Mouse (Mus musculus): ENCODE data around the gene Wdr5b. TPM values are rescaled to one million over a fixed set of nuclear protein-coding genes. Genes with fewer than 3 reads are reported as not detected.

Wdr5b gene
- polyA plus RNA-seq, 1 experiment from 2014 or later: 6.5 TPM

- Histone ChIP-seq H3K9ac (ENCODE audit: low read length) (no peak overlapping the region), H3K4me3 (ENCODE audit: low read length) (no peak overlapping the region), H3K36me3 (ENCODE audit: control insufficient read depth, insufficient read depth) (peaks cover 11% of the 10 kb centered on the region), H3K9me3 (replicated peaks; ENCODE audit: control insufficient read depth, low read length) (no peaks in the 10 kb centered on the region), H3K27ac (ENCODE audit: low read length) (no peak overlapping the region), H3K4me2 (ENCODE audit: low read depth, low read length) (no peak overlapping the region), H3K4me1 (ENCODE audit: control insufficient read depth, insufficient read depth, low read length) (no peaks in the 10 kb centered on the region), H3K27me3 (ENCODE audit: control insufficient read depth, insufficient read depth, low read length) (no peaks in the 10 kb centered on the region)
- no peak for ATAC-seq (replicated peaks; ENCODE audit: extremely low read depth, insufficient read depth, low FRiP score)
- 98% methylated on average over 3 of the region's 3 CpGs for WGBS
Measured at GRCm38 (mm10) chr16:36079916-36080315, 38.9 kb downstream of the Wdr5b start.

GRCm38 (mm10) chr16:36087846-36088245 is 46.9 kb downstream of the Wdr5b start:
- Histone ChIP-seq H3K4me1 (ENCODE audit: control insufficient read depth, insufficient read depth, low read length) (no peaks in the 10 kb centered on the region), H3K36me3 (ENCODE audit: control insufficient read depth, insufficient read depth) (peaks cover 44% of the 10 kb centered on the region), H3K9ac (ENCODE audit: low read length) (no peak overlapping the region), H3K4me3 (ENCODE audit: low read length) (no peak overlapping the region), H3K27ac (ENCODE audit: low read length) (peak overlapping the region; percentile 5; the same call in 1 of the 2 replicates), H3K9me3 (replicated peaks; ENCODE audit: control insufficient read depth, low read length) (no peaks in the 10 kb centered on the region), H3K27me3 (ENCODE audit: control insufficient read depth, insufficient read depth, low read length) (no peaks in the 10 kb centered on the region), H3K4me2 (ENCODE audit: low read depth, low read length) (no peak overlapping the region)
- 0 out of 2 replicates have a peak, but pooled peaks have one; percentile 41 for ATAC-seq (replicated peaks; ENCODE audit: extremely low read depth, insufficient read depth, low FRiP score)
- WGBS: 59% methylated on average over 4 of the region's 4 CpGs

- ATAC-seq (replicated peaks; ENCODE audit: extremely low read depth, insufficient read depth, low FRiP score): no peak
- WGBS: 72% methylated on average over 7 of the region's 7 CpGs
- Histone ChIP-seq H3K36me3 (ENCODE audit: control insufficient read depth, insufficient read depth) (peaks cover 35% of the 10 kb centered on the region), H3K4me3 (ENCODE audit: low read length) (no peak overlapping the region), H3K9me3 (replicated peaks; ENCODE audit: control insufficient read depth, low read length) (no peaks in the 10 kb centered on the region), H3K9ac (ENCODE audit: low read length) (no peak overlapping the region), H3K27ac (ENCODE audit: low read length) (no peak overlapping the region), H3K4me2 (ENCODE audit: low read depth, low read length) (no peak overlapping the region), H3K27me3 (ENCODE audit: control insufficient read depth, insufficient read depth, low read length) (no peaks in the 10 kb centered on the region), H3K4me1 (ENCODE audit: control insufficient read depth, insufficient read depth, low read length) (no peaks in the 10 kb centered on the region)
Measured at GRCm38 (mm10) chr16:36089065-36089464, 48.1 kb downstream of the Wdr5b start.

GRCm38 (mm10) chr16:36089850-36090616 is 49.0 kb downstream of the Wdr5b start:
- WGBS: 84% methylated on average over 8 of the region's 8 CpGs
- no peak for ATAC-seq (replicated peaks; ENCODE audit: extremely low read depth, insufficient read depth, low FRiP score)
- H3K36me3 ChIP-seq (ENCODE audit: control insufficient read depth, insufficient read depth): peaks cover 35% of the 10 kb centered on the region

GRCm38 (mm10) chr16:36090785-36091509 is 50.0 kb downstream of the Wdr5b start:
- Histone ChIP-seq H3K4me2 (ENCODE audit: low read depth, low read length) (no peak overlapping the region), H3K9ac (ENCODE audit: low read length) (no peak overlapping the region), H3K9me3 (replicated peaks; ENCODE audit: control insufficient read depth, low read length) (no peaks in the 10 kb centered on the region), H3K27me3 (ENCODE audit: control insufficient read depth, insufficient read depth, low read length) (no peaks in the 10 kb centered on the region), H3K27ac (ENCODE audit: low read length) (no peak overlapping the region), H3K4me1 (ENCODE audit: control insufficient read depth, insufficient read depth, low read length) (no peaks in the 10 kb centered on the region), H3K4me3 (ENCODE audit: low read length) (no peak overlapping the region), H3K36me3 (ENCODE audit: control insufficient read depth, insufficient read depth) (peaks cover 30% of the 10 kb centered on the region)
- no peak for ATAC-seq (replicated peaks; ENCODE audit: extremely low read depth, insufficient read depth, low FRiP score)
- WGBS: 87% methylated on average over 11 of the region's 11 CpGs

More at GRCm38 (mm10) chr16:36089850-36090616, 49.0 kb downstream of the Wdr5b start:
- no peak overlapping the region for H3K9ac ChIP-seq (ENCODE audit: low read length)
- H3K27ac ChIP-seq (ENCODE audit: low read length): no peak overlapping the region
- no peaks in the 10 kb centered on the region for H3K9me3 ChIP-seq (replicated peaks; ENCODE audit: control insufficient read depth, low read length)
- H3K27me3 ChIP-seq (ENCODE audit: control insufficient read depth, insufficient read depth, low read length): no peaks in the 10 kb centered on the region
- no peak overlapping the region for H3K4me3 ChIP-seq (ENCODE audit: low read length)
- H3K4me1 ChIP-seq (ENCODE audit: control insufficient read depth, insufficient read depth, low read length): no peaks in the 10 kb centered on the region
- no peak overlapping the region for H3K4me2 ChIP-seq (ENCODE audit: low read depth, low read length)

Other genes starting within 250 kb of the Wdr5b start
- gene Parp14, start 169.6 kb upstream of the Wdr5b start, polyA plus RNA-seq (2015; fragmentation: Nextera tagmentation; extraction: Ambion mirVana): 1.7 and 2.5 TPM in 2 replicates
- gene Parp9, start 102.7 kb upstream of the Wdr5b start, polyA plus RNA-seq (2015; fragmentation: Nextera tagmentation; extraction: Ambion mirVana): 11.0 and 15.4 TPM in 2 replicates
- 7.7 and 9.4 TPM in 2 replicates for gene Dtx3l, start 102.0 kb upstream of the Wdr5b start, polyA plus RNA-seq (2015; fragmentation: Nextera tagmentation; extraction: Ambion mirVana)
- 41.4 and 43.5 TPM in 2 replicates for gene Kpna1, start 62.4 kb upstream of the Wdr5b start, polyA plus RNA-seq (2015; fragmentation: Nextera tagmentation; extraction: Ambion mirVana)
- gene Fam162a, start 30.4 kb downstream of the Wdr5b start, polyA plus RNA-seq (2015; fragmentation: Nextera tagmentation; extraction: Ambion mirVana): 952 and 987 TPM in 2 replicates
- 82.2 and 98.9 TPM in 2 replicates for gene Ccdc58, start 30.5 kb downstream of the Wdr5b start, polyA plus RNA-seq (2015; fragmentation: Nextera tagmentation; extraction: Ambion mirVana)
- gene Csta1, start 90.1 kb downstream of the Wdr5b start, polyA plus RNA-seq (2015; fragmentation: Nextera tagmentation; extraction: Ambion mirVana): 0.05 TPM in 1 of 2 replicates, not detected in the other
- gene Stfa2l1, start 115.6 kb downstream of the Wdr5b start, polyA plus RNA-seq (2015; fragmentation: Nextera tagmentation; extraction: Ambion mirVana): 0.42 and 0.93 TPM in 2 replicates
- 2.0 and 2.6 TPM in 2 replicates for gene Gm5483, start 143.0 kb downstream of the Wdr5b start, polyA plus RNA-seq (2015; fragmentation: Nextera tagmentation; extraction: Ambion mirVana)
- not detected in 2 replicates for gene Gm5416, start 169.2 kb downstream of the Wdr5b start, polyA plus RNA-seq (2015; fragmentation: Nextera tagmentation; extraction: Ambion mirVana)
- gene 2010005H15Rik, start 180.3 kb downstream of the Wdr5b start, polyA plus RNA-seq (2015; fragmentation: Nextera tagmentation; extraction: Ambion mirVana): 1.2 TPM in 1 of 2 replicates, not detected in the other
- gene Stfa1, start 235.8 kb downstream of the Wdr5b start, polyA plus RNA-seq (2015; fragmentation: Nextera tagmentation; extraction: Ambion mirVana): 3.6 and 4.0 TPM in 2 replicates

Measured in heart, embryonic 16.5 days (tissue).